Mouse (Mus musculus): ENCODE measurements around the gene Rab30. TPM values are rescaled to one million over a fixed set of nuclear protein-coding genes. Genes with fewer than 3 reads are reported as not detected.

Gene Rab30
- total RNA-seq, 2 experiments from 2014 or later = 4.4 to 8.0 TPM

DNA sequence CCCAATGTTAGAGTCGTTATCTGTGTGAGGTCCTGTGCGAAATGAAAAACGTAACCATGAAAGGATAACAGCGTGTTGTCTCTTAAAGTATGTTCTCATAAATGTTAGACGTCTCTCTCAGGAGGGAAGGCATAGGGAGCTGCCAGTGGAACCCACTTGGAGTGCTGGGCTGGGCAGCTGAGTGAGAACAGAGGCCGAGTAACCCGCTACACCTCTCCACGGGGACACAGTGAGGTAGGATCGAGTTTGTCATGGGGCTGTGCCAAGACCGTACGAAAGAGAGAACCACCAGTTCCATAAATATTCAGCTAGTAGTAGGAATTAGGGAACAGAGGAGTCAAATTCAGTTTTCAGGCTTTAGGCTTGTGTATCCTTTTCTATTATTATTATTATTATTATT, 42.5 kb downstream of the Rab30 start:
- DNase-seq (ENCODE audit: low spot score in 2 of 2) = no peak

DNA sequence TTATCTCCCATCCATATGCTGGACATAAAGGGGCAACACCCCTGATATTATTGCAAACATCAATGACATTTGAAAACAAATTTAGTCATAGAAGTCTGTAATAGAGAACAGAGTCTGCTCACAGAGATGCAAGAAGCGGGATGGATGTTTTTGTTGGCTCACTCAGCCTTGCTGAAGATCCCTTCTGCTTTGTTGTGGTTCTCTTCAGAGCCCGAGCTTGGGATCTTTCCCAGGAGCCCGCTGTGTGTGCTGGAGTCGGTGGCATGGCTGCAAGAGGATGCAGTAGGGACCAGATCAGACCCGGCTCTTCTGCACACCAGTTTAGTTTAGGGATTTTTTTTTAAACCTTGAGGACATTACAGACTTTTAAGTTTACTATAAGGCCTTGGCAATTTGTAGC, 54.3 kb downstream of the Rab30 start:
- DNase-seq (ENCODE audit: low spot score in 2 of 2) = no peak

DNA sequence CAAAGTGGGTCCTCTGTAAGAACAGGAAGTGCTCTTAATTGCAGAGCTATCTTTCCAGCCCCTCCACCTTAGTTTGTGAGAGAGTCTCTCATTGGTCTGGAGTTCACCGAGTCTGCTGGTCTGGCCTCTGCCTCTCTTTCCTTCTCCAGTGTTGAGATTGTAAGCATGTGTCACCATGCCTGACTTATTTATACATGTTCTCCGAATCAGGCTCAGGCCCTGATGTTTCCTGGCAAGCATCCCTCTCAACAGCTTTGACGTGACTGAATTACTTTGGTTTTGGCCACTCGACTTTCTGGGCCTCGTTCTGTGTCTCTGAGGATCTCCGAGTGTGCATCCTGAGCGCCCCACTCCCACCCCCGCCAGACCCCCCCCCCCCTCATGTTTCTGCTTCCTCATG, 55.4 kb downstream of the Rab30 start:
- no peak for DNase-seq (ENCODE audit: low spot score in 2 of 2)

DNA sequence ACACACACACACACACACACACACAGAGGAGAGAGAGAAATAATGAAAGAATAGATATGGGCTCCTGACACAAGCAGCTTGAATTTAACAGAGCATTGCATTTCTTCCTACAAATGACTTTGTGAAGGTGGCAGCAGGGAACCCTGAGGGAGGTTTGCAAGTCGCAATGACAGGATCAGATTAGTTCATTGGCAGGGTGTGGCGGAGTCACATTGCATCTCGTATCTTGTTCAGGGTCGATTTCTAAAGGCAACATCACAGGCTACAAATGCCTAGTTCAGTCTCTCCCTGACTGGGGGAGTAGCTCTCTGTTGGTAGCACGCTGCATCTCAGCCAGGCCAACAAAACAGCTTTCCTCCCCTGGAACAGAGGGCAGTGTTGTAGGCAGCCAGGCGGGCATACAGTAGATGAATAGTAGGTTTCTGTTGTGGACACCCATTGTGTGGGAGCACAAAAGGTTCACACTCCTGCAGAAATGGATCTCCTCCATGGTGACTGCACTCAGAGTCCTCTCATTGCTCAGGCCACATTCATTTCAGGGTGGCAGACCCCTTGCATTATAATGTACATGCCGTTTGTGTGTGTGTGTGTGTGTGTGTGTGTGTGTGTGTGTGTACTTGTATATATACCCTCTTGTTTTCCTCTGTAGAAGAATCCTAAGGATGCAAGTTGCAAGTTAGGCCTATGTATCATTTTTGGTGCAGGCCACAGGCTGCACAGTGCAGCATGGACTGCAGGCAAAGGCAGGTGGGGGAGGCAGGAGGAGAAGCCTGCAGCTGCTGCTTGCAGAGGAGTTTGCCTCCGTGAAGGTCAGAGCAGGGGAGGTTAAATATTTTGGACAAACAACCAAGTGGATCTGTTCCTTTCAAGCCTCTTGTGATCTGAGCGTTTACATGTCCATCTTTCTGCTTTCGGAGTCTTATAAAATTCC, 58.5 kb downstream of the Rab30 start:
- no peak for DNase-seq (ENCODE audit: low spot score in 2 of 2)

DNA sequence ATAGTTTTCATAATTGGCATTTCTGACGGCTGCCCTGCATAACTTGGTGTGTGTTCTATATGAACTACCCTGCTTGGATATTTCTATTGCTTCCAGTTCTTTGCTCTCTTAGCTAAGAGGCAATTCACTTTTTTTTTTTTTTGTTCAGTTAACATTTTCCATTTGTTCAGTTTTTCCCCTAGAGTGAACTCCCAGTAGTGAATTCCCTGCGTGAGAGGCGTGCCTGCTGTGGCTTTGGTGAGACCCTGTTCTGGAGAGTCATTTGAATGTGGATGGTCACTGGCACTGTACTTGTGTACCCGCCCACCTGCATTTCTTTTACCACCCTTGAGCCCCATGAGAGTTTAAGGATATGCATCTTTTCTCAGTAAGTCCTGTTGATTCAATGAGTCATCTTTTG, 60.8 kb downstream of the Rab30 start:
- no peak for DNase-seq (ENCODE audit: low spot score in 2 of 2)

DNA sequence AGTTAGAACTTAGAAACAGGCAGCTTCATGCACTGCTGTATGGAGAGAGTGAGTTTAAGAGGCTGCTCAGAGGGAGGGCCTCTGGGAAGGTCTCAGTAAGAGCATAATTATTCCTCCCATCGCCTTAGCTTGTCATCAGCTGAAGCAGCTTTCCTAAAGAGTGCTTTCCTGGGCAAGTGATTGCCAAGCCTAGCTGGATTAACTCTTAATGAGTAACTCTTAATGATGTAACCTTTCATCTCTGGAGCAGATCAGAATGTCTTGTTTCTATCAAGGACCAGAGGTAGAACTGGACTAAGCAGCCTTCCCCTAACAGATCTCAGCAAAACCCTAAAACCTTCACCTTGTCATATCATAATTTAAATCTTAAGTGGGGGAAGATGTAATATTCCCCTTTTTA, 61.8 kb downstream of the Rab30 start:
- no peak for DNase-seq (ENCODE audit: low spot score in 2 of 2)

DNA sequence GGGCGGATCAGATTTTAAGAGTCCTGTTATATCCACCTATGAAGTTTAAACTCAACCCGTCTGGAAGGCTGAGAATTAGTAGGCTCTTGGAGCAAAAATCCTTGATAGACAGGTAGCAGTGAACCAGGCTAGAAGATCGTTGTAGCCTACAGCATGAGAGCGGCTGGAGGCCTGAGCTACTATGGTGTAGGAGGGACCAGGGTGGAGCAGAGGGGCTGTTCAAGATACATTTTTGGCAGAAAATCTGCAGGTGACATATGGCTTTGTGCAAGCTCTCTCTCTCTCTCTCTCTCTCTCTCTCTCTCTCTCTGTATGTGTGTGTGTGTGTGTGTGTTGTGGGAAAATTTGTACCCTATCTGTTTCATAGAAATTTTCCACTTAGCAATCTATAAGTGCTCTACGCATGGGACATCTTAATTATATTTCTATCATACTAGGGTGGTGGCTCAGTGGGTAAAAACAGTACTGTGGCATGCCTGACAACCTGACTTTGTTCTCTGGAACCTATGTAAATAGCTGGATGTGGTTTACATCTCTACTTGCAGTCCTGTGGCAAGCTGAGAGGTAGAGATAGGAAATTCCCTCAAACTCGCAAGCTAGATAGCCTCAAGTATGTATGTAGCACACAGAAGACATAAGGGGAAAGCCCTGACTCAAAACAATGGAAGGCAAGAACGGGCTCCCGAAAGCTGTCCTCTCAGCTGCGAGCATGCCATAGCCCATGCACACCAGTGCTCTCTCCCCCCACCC, 63.7 kb downstream of the Rab30 start:
- no peak for DNase-seq (ENCODE audit: low spot score in 2 of 2)

DNA sequence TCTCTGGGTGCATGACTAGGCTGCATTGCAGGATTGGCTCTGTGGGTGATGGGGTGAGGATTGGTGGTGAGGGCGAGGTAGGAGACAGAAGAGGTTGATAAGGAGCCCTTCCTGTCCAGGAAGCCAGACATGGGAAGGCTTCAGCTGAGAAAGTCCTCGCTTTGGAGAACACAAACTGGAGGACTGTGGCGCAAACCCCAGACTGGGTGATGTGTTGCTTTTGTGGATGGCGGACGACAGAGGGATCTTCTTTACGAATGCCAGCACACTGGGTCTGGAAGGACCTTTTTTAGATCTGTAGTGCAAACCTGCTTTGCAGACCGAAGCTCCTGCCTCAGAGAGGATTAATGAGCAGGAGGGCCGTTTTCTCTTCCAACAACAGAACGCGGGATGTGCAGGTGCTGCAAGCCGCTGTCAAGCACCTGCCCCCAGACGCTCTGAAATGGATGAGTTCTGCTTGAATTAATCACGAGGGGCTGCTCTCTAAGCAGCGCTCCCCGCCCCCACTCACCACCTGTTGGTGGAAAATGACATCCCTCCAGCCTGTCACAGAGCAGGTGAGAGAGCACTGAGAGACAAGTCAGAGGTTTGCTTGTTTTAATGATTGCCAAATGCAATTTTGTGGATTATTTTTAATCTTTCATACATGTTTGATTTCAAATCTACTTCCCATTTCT, 65.2 kb downstream of the Rab30 start:
- DNase-seq (ENCODE audit: low spot score in 2 of 2) = no peak

DNA sequence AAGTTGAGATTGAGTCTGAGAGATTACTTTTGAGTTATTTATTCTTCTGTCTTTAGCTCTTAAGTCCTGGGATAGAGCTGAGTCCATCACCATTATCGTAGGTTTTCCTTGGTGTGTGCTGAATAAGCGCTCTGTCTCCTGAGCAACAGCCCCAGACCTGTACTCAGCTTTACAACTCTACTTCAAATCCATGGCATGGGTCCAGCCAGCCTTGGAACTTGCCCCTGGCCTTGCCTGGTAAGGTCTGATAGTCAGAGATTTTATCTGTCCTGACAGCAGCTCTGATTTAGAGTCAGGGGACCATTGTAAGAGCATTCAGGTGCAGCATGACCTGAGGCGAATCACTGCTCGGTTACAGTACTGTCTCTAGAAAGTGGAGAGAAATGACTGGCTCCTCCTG, 66.1 kb downstream of the Rab30 start:
- DNase-seq (ENCODE audit: low spot score in 2 of 2) = peak in 1 of 2 experiments; percentile 20

DNA sequence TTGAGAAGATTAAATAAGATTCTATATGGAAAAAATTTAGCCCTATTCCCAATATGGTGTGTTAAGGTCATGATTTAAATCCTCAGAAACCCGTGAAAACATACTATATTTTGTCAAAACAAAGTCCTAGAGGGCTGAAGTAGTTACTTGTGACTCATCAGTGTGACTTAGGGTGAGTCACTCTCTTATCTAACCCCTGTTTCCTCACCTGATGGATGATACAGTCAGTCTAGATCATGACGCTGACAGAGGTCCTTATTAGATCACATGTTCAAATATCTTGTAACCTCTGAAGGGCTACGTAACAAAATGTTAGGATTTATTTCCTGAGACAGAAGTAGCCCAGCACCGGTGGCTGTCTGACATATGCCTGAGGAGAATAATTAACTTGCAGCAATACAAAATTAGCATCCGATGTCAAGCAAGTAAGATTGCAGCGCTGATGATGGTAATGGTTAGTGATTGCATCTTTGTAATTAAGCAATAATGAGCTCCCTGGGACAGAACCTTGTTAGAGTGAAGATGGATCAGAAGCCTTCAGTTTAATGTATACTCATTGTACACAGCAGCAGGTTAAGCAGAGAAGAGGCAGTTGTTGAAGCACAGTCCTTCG, 70.4 kb downstream of the Rab30 start:
- no peak for DNase-seq (ENCODE audit: low spot score in 2 of 2)

DNA sequence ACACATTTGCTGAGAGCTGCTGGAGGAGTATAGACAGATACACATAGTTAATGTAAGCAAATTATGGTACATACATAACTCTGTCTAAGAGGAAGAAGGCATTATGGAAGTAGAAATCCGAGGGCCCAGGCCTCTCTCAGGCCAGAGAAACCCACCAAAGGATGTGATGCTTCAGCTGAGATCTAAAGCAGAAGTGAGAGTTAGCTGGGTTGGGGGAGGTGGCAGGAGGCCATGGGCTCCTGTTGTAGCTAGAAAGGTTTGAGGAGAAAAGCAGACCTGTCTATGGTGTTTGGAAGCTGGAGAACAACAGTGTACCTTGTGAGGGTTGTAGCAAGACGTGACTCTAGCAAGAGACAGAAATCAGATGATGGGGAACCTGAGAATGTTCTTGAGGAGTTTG, 75.8 kb downstream of the Rab30 start:
- no peak for DNase-seq (ENCODE audit: low spot score in 2 of 2)

DNA sequence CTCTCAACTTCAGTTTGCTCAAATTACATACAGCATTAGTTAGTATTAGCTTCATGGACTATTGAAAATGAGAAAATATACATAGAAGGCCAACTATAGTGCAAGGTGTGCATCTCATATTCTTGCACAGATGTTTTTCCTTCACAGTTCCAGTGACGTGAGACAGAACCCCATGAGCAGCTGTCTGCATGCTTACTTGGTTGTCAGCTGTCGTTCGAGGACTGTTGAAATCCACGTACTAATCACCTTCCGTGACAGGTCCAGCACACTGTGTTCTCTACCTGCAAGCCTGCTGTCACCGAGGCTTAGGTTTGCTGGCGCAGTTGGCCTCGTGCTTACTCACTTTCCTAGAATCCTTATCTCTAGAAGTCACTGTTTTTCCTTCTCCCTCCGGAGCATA, 76.5 kb downstream of the Rab30 start:
- DNase-seq (ENCODE audit: low spot score in 2 of 2) = no peak

DNA sequence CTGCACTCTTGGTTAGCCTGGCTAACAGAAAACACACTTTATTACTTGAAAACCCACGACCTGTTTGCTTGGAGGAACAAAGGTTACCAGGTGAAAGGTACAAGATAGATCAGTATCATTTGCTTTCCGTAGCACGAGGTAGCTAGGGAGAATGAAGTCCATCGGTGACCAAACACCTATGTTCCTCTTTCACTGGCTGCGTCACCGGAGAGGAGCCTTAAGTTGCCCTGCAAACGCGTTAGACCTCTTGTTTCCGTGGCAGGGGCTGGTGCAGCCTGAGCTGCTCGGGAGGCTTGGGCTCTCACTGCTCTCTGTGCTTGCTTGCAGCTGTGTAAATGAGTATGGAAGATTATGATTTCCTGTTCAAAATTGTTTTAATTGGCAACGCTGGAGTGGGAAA, 78.3 kb downstream of the Rab30 start:
- DNase-seq (ENCODE audit: low spot score in 2 of 2) = no peak

DNA sequence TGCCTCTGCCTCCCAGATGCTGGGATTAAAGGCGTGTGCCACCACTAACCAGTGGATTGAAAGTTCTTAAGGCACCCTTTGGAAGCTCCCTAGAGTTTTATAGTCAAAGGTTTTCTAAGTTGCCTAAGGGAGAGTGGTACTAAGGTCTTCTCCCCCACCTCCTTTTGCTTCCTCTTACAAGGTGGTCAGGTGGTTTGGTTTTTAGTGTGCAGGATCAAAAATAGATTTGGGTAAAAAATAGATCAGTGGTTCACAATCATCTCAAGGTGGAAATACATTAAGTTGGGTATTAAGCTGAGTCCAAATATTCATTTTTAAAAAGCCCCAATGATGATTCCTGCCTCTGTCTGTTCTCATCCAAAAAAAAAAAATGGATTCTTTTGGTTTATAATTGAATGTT, 79.0 kb downstream of the Rab30 start:
- no peak for DNase-seq (ENCODE audit: low spot score in 2 of 2)

DNA sequence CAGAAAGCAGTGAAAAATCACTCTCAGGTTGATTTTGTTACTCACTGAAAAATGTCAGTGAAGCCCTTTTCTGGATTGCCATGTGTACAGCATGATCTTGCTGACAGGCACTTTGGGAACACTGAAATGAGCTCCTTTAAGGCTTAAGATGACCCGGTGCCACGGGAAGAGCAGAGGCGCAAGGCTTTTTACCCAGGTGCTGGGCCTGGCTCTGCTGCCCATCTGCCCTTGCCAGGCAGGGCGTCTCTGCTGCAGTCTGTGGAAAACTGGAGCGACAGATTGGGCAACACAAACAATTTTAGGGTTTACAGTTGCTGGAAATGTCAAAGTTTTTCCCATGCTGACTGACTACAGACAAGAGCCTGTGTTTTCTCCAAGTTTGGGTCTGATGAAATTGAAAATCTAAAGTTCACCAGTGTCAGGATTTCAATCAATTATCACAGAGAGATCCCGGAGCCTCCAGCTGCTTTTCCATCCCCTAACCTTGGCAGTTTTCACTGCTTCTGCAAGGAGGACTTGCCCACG, 79.6 kb downstream of the Rab30 start:
- DNase-seq (ENCODE audit: low spot score in 2 of 2) = no peak

DNA sequence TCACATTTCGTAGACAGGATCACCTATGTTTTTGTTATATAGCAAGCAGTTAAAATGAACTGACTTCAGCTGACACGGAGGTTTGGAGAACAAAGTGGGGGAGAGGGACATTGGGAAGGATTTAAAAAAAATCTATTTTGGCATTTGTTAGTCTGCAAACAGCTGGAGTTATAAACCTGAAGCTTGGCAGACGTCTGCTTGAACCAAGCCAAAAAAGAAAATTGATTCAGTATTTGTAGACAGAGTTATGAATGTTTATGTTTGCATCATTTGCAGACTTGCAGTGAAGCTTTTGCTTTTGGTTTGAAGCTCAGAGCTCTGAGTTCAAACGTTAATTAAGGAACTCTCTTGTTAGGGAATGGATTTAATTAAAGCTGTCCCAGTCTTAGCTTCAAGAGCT, 80.5 kb downstream of the Rab30 start:
- no peak for DNase-seq (ENCODE audit: low spot score in 2 of 2)

DNA sequence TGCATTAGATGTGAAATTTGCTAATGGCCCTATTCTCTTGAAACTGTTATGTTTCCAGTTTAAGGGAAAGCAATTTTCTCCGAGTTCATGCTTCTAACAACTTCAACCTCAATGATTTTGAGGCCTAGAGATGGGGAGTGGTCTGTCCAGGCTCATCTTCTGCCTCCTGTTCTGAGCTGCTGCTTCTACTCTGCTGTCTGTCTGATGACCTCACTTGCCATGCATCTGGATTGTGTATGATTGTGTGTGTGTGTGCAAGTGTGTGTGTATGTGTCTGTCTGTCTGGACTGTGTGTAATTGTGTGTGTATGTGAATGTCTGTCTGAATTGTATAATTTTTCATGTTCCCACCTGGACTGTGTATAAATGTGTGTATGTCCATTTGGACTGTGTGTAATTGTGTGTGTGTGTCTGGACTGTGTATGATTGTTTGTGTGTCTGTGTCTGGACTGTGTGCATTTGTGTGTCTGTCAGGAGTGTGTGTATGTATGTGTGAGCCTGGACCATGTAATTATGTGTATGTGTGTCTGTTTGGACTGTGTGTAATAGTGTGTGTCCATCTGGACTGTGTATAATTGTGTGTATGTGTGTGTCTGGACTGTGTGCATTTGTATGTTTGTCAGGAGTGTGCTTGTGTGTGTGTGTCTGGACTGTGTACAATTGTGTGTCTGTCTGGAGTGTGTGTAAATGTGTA, 81.2 kb downstream of the Rab30 start:
- no peak for DNase-seq (ENCODE audit: low spot score in 2 of 2)

DNA sequence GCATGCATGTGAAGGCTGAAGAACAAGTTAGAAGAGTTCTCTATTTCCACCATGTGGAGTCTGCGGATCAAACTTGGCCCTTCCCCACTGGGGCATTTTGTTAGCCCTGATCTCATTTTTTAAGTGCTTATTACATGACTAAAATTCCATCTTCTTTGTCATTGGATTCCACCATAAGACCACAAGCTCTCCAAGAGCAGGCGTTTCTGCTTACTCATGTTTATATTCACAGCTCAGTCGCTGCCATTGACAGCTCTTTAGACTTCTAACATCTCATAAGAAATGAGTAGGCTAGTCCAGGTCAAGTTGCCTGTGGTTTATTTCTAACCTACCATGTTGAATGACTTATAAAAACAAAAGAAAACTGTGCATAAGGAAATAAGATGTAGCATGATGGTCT, 84.8 kb downstream of the Rab30 start:
- no peak for DNase-seq (ENCODE audit: low spot score in 2 of 2)

DNA sequence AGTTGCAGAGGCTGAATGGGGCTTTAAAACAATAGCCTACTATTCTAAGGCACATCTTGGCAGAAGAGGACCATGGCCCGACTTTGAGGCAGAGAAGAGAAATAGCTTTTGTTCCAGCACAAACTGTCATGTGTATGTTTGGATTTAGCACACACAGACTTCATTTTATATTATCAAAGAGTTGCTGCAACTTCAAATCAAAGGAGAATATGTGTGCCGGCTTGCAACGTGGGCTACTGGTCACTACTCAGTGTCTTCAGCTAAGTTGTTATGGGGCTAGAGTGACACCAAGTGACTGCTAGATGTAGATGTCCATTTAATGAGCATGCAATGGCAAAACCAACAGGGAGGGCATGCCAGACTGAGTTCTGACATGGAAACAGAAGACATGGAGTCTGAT, 86.6 kb downstream of the Rab30 start:
- DNase-seq (ENCODE audit: low spot score in 2 of 2) = no peak

DNA sequence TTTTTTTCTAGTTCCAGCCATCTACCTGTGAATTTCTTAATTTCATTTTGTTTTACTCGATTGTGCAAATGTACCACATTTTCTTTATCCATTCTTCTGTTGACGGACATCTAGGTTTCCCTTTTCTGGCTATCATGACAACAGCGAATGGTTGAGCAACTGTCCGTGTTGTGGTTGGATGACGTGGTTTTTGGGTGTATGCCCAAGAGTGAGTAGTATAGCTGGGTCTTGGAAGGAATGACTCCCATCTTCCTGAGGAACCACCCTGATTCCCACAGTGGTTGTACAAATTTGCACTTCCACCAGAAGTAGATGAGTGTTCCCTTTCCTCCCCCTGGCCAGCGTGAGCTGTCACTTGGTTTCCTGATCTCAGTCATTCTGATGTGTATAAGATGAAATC, 91.0 kb downstream of the Rab30 start:
- no peak for DNase-seq (ENCODE audit: low spot score in 2 of 2)

DNA sequence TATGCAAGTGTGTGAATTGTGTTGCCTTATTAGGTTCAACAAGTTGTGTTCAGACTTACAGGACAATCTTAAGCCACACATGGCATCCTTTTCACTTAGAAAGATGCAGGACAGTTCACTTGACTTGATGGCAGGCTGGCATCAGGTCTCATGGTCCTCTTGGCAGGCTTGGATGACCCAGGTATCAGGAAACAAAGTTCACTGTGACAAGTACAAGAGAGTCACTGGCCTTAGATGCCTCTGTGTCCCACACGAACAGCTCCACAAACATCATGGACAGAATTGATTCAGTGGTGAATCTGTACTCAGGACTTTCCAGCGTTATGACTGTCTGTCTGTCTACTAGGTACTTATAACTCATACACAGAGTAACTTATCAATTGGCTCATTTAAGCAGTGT, 93.0 kb downstream of the Rab30 start:
- no peak for DNase-seq (ENCODE audit: low spot score in 2 of 2)

Data from adrenal gland, adult 18-20 months (tissue).